ENCODE assay signal across 22 mouse cellular contexts in genomic region chr1:36848036-36848435, GRCm38 (mm10).
DNase-seq lines count a peak whose midpoint lies in the region; ATAC-seq and TF ChIP-seq lines count a peak whose summit lies in the region.
"Had no signal": no experiment of that assay in that cellular context is flagged by ENCODE, and none has a peak within 500 bp of the region (broad histone marks: within the 10 kb centered on the region; RNA-seq: fewer than 3 reads in every experiment).

No protein-coding gene starts in this region.

- H3K9me3 ChIP-seq in intestine, postnatal 0 days (ENCODE audit: control insufficient read depth), result no peaks in the 10 kb centered on the region
- H3K9me3 ChIP-seq in intestine, embryonic 16.5 days (ENCODE audit: control insufficient read depth, low read length), result no peaks in the 10 kb centered on the region
- H3K9me3 ChIP-seq: embryonic facial prominence, embryonic 12.5 days; hindbrain, embryonic 12.5 days; intestine, embryonic 15.5 days; limb, embryonic 15.5 days; neural tube, embryonic 13.5 days had no signal

- no peak overlapping the region for H3K4me3 ChIP-seq in intestine, postnatal 0 days (ENCODE audit: low read depth, low read length)
- H3K4me3 ChIP-seq in intestine, embryonic 16.5 days (ENCODE audit: low read length), result no peak overlapping the region
- H3K4me3 ChIP-seq: embryonic facial prominence, embryonic 12.5 days; erythroblast, embryonic 14.5 days; hindbrain, embryonic 12.5 days; intestine, embryonic 15.5 days; limb, embryonic 15.5 days; neural tube, embryonic 13.5 days had no signal

- DNase-seq in thymus, postnatal 14 days, result peak; percentile 18
- no peak for DNase-seq in thymus, postnatal 36 days
- DNase-seq in ZHBTc4 (ENCODE audit: low read depth, low spot score), result peak; percentile 76
- DNase-seq in cerebellum, adult 9-10 months, result no peak
- no peak for DNase-seq in lung, postnatal 10 days
- DNase-seq: cerebellum, adult 9-11 months; gastrocnemius, postnatal 36 days; heart, postnatal 10 days; layer of hippocampus, postnatal 36 days; lung, embryonic 14.5 days; lung, postnatal 4 days; right cerebral cortex, adult 18-20 months had no signal

- H3K4me2 ChIP-seq in intestine, postnatal 0 days (replicated peaks; ENCODE audit: low read depth), result no peak overlapping the region
- no peak overlapping the region for H3K4me2 ChIP-seq in intestine, embryonic 16.5 days (ENCODE audit: low read depth, low read length)
- H3K4me2 ChIP-seq: embryonic facial prominence, embryonic 12.5 days; heart, embryonic 11.5 days; hindbrain, embryonic 12.5 days; intestine, embryonic 15.5 days; limb, embryonic 15.5 days; lung, embryonic 14.5 days; neural tube, embryonic 13.5 days had no signal

- no peak overlapping the region for H3K9ac ChIP-seq in intestine, postnatal 0 days (ENCODE audit: low read depth, low read length)
- no peak overlapping the region for H3K9ac ChIP-seq in intestine, embryonic 16.5 days (ENCODE audit: low read depth, low read length)
- H3K9ac ChIP-seq: embryonic facial prominence, embryonic 12.5 days; hindbrain, embryonic 12.5 days; intestine, embryonic 15.5 days; limb, embryonic 15.5 days; lung, embryonic 14.5 days; neural tube, embryonic 13.5 days had no signal

- 94% methylated on average over 1 of the region's 1 CpGs for WGBS in intestine, postnatal 0 days
- 92% methylated on average over 1 of the region's 1 CpGs for WGBS in intestine, embryonic 16.5 days

- no peak overlapping the region for H3K27ac ChIP-seq in intestine, postnatal 0 days (ENCODE audit: low read depth, low read length)
- H3K27ac ChIP-seq in intestine, embryonic 16.5 days (ENCODE audit: low read length), result no peak overlapping the region
- H3K27ac ChIP-seq: embryonic facial prominence, embryonic 12.5 days; hindbrain, embryonic 12.5 days; intestine, embryonic 15.5 days; limb, embryonic 15.5 days; neural tube, embryonic 13.5 days had no signal

- H3K27me3 ChIP-seq in intestine, postnatal 0 days (replicated peaks; ENCODE audit: control insufficient read depth, insufficient read depth, low read length), result no peaks in the 10 kb centered on the region
- no peaks in the 10 kb centered on the region for H3K27me3 ChIP-seq in intestine, embryonic 16.5 days (replicated peaks; ENCODE audit: control insufficient read depth, insufficient read depth, low read length)
- H3K27me3 ChIP-seq: embryonic facial prominence, embryonic 12.5 days; hindbrain, embryonic 12.5 days; intestine, embryonic 15.5 days; limb, embryonic 15.5 days; neural tube, embryonic 13.5 days had no signal

- no peaks in the 10 kb centered on the region for H3K36me3 ChIP-seq in intestine, postnatal 0 days (ENCODE audit: control insufficient read depth, insufficient read depth)
- H3K36me3 ChIP-seq in intestine, embryonic 16.5 days (ENCODE audit: control insufficient read depth, insufficient read depth, low read length), result no peaks in the 10 kb centered on the region
- H3K36me3 ChIP-seq: hindbrain, embryonic 12.5 days; intestine, embryonic 15.5 days; limb, embryonic 15.5 days; neural tube, embryonic 13.5 days had no signal

- ATAC-seq in intestine, postnatal 0 days, result no peak
- no peak for ATAC-seq in intestine, embryonic 16.5 days
- ATAC-seq: forebrain, embryonic 14.5 days; intestine, embryonic 15.5 days had no signal

- TF ChIP-seq CTCF in intestine, postnatal 0 days (IDR thresholded peaks at IDR 0.05; ENCODE audit: low read depth), result 0 out of 2 replicates have a peak, but pooled peaks have one; percentile 23

- no peaks in the 10 kb centered on the region for H3K4me1 ChIP-seq in intestine, postnatal 0 days (replicated peaks; ENCODE audit: control insufficient read depth, insufficient read depth, low read length)
- H3K4me1 ChIP-seq in intestine, embryonic 16.5 days (ENCODE audit: control insufficient read depth, insufficient read depth, low read length), result peaks cover 6% of the 10 kb centered on the region; the same call in 1 of the 2 replicates
- H3K4me1 ChIP-seq: hindbrain, embryonic 12.5 days; intestine, embryonic 15.5 days; limb, embryonic 15.5 days had no signal

Comparison
In these comparisons a context has a peak if more than half of its experiments do, and no peak if none do; other contexts are left out.
1. DNase-seq: peak in thymus, postnatal 14 days (single experiment) and ZHBTc4 (single experiment); none in thymus, postnatal 36 days (0 of 2), cerebellum, adult 9-10 months (single experiment) and lung, postnatal 10 days (single experiment).